Mouse (Mus musculus): ENCODE results near the gene Lgmn.

Gene Lgmn

GRCm38 (mm10) chr12:102387219-102387917, 52.2 kb downstream of the Lgmn start:
- DNase-seq: peak; percentile 84

DNA sequence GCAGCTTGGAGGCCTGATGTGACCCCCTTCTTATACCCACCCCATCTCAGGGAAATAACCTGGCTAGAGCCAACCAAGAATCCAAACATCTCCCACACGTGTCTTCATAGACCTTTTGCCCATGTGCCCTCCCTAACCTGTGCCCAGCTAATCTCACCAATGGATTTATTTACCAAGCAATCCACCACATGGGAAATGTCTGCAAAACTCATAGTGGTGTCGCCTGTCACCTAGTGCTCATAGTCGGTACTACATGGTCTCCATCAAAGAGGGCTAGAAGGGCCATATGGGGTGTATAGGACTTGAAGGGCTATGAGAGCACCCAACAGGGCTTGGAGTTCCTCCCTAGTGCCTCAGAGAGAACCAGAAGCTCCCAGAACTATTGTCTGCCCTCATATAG, 54.8 kb downstream of the Lgmn start:
- DNase-seq: peak; percentile 41

GRCm38 (mm10) chr12:102383288-102383687, 56.3 kb downstream of the Lgmn start:
- DNase-seq: no peak

- DNase-seq: no peak
Measured at GRCm38 (mm10) chr12:102382180-102382579, 57.4 kb downstream of the Lgmn start.

GRCm38 (mm10) chr12:102372322-102372721, 67.3 kb downstream of the Lgmn start:
- no peak for DNase-seq

GRCm38 (mm10) chr12:102370931-102371500, 68.6 kb downstream of the Lgmn start:
- no peak for DNase-seq

DNA sequence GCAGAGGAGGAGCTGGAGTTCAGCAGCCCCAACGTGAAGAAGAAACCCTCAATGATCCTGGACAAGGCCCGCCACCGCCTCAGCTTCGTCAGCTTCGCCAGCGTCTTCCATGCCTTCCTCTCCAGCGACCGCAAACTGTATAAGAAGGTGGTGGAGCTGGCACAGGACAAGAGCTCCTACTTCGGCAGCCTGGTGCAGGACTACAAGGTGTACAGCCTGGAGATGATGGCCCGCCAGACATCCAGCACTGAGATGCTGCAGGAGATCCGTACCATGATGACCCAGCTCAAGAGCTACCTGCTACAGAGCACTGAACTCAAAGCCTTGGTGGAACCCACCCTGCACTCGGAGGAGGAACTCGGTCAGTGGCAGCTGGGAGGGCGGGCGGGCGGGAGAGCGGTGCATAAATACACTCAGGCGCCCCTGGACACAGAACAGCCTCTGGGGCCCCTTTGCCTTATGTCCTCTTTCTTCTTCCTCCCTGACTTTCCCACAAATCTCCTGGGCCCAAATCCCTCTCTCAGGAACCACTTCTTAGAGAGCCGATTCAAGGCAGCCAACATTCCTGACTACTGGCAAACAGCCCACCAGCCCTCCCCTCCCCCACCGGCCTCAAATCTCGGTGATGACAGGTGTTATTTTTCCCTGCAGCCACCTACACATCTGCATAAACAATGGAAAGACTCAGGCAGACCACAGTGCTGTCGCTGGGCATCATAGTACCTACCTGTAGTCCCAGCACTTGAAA, 70.0 kb downstream of the Lgmn start:
- DNase-seq: no peak

DNA sequence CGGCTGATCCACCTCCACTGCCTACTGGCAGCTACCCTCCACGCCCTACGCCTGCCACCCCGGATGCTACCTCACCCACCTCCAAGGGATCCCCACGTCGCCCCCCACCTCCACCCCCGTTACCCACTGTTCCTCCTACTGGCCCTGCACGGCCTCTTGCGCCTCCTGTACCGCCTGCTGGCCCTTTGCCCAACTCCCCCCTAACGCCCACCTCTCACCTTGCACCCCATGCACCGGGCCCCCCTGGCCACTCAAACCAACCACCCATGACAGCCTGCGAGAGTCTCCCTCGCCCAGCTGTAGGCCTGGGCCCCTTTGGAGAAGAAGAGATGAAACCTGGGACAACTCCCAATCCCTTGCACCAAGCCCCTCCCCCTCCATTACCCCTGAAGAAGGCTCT, 71.1 kb downstream of the Lgmn start:
- no peak for DNase-seq

DNA sequence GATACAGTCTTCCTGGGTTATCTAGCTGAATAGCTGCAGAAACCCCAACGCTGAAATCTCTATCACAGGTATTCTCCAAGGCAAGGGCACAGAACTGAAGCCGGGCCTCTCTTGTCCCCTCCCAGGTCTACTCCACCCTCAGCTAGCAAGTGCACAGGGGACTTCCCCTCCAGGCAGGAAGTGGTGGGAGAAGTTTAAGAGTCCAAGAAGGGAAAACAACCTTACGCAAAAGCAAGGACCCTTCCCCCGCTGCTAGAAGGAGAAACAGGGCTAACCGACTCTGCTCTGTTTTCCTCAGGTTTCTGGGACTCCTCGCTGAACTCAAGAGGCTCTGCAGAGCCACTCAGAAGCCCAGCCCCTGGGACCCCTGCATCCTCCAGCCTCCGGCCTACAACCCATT, 71.5 kb downstream of the Lgmn start:
- DNase-seq: no peak

DNA sequence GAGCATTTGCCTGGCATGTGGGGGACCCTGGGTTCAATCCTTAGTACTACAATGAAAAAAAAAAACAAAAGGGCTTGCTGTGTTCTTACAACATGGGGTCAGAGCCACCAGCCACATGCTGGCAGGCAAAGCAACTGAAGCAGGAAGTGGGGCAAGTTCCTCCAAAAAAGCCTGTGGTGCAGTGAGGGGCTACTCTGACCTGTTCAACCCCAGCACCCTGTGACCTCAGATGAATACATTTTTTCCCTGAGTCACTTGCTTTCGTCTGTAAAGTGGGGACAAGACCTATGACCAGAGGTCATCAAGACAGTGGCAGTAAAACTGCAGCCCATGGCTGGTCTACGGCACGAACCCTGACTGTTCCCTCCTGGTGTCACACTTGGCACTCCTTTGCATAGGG, 72.5 kb downstream of the Lgmn start:
- DNase-seq: no peak

- no peak for DNase-seq
Measured at GRCm38 (mm10) chr12:102366126-102366816, 73.3 kb downstream of the Lgmn start.

DNA sequence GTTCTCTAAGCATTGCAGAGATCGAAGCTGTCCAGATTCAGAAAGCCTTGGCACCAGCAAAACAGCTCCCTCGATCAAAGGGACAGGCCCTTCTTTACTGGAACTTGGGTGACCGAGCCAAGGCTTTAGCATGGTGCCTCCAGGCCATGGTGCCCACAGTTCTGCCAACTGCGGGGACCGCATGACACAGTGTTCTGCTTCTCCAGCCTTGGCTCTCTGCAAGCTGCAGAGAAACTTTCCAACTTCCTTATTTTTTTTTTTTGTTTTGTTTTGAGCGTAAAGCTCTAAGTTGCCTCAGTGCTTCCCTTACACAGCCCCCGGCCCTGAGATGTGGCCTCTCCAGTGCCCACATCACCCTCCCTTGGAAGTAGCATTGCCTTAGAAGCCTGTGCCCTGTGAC, 74.6 kb downstream of the Lgmn start:
- no peak for DNase-seq

- no peak for DNase-seq
Measured at GRCm38 (mm10) chr12:102361189-102362161, 78.1 kb downstream of the Lgmn start.

DNA sequence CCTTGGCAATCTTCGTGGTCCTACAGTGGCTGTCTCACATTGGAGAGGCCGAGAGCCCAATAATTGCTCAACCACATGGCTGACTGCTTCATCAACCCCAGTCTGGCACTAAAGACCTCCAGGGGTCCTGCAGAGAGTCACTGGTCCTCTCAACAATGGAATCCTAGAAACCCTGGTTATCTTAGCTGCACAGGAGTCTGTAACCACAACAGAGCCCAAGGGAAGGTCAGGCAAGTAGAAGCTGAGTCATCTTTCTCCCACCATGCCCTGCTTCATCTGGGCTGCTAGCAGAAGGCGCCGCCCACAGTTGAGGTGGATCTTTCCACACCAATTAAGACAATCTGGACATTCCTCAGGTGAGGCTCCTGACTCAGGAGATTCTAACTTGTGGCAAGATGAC, 80.2 kb downstream of the Lgmn start:
- DNase-seq: no peak

GRCm38 (mm10) chr12:102356781-102357180, 82.8 kb downstream of the Lgmn start:
- no peak for DNase-seq

- DNase-seq: no peak
Measured at GRCm38 (mm10) chr12:102355784-102356183, 83.8 kb downstream of the Lgmn start.

GRCm38 (mm10) chr12:102354126-102354984, 85.3 kb downstream of the Lgmn start:
- no peak for DNase-seq

GRCm38 (mm10) chr12:102350997-102351396, 88.6 kb downstream of the Lgmn start:
- DNase-seq: no peak

GRCm38 (mm10) chr12:102348447-102348846, 91.2 kb downstream of the Lgmn start:
- no peak for DNase-seq

- peak; percentile 58 for DNase-seq
Measured at GRCm38 (mm10) chr12:102346507-102346906, 93.1 kb downstream of the Lgmn start.

Measured in kidney, postnatal 14 days (tissue).